Mouse (Mus musculus) MEL (cell line): Measurements from ENCODE around the gene Zfp108. TPM values are rescaled to one million over a fixed set of nuclear protein-coding genes. Genes with fewer than 3 reads are reported as not detected.
"Not testable (repeated sequence)": the region's sequence is repeated elsewhere in the genome, so short reads cannot be mapped to it uniquely, and the experiment has no call there.

Experiments
- DNase-seq: peaks from one replicate; pipeline ENCODE4 v3.0.0; 2011; ENCODE audit warnings: low read depth, low spot score
- H3K27ac ChIP-seq: 2 replicates; pipeline ENCODE4 v1.5.1; 2012; ENCODE audit warnings: low read depth, mild to moderate bottlenecking, control low read depth, low read length, moderate library complexity; ENCODE audit not compliant: control insufficient read depth
- H3K27me3 ChIP-seq, 2 experiments: fragments of 150-350 bp in 1 of 2; sonication (generic) in 1 of 2; 2 replicates each; pipeline ENCODE4 v1.6.1; 2012; ENCODE audit warnings: low read length in 2 of 2, mild to moderate bottlenecking in 2 of 2, improper control_type of control experiment in 1 of 2, moderate library complexity in 1 of 2; ENCODE audit not compliant: insufficient read depth in 2 of 2, control insufficient read depth in 1 of 2
- H3K36me3 ChIP-seq, 2 experiments: 2 replicates each; pipeline ENCODE4 v1.6.1; 2012 to 2014; ENCODE audit warnings: low read length in 2 of 2, improper control_type of control experiment in 1 of 2, inconsistent platforms in 1 of 2, mild to moderate bottlenecking in 1 of 2; ENCODE audit not compliant: insufficient read depth in 2 of 2, control insufficient read depth in 1 of 2
- H3K4me1 ChIP-seq, 2 experiments: fragments of 150-350 bp in 1 of 2; sonication (generic) in 1 of 2; 2 replicates each; pipeline ENCODE4 v1.6.1; 2012; ENCODE audit warnings: low read length in 2 of 2, improper control_type of control experiment in 1 of 2, mild to moderate bottlenecking in 1 of 2; ENCODE audit not compliant: insufficient read depth in 2 of 2, control insufficient read depth in 1 of 2
- H3K4me3 ChIP-seq, 2 experiments: fragments of 150-350 bp in 1 of 2; sonication (generic) in 1 of 2; 2 replicates each; pipeline ENCODE4 v1.5.1; 2012; ENCODE audit warnings: low read depth in 2 of 2, low read length in 2 of 2, mild to moderate bottlenecking in 2 of 2, moderate library complexity in 2 of 2, control low read depth in 1 of 2, improper control_type of control experiment in 1 of 2; ENCODE audit not compliant: control insufficient read depth in 1 of 2, insufficient read depth in 1 of 2
- H3K79me2 ChIP-seq: 2 replicates; pipeline ENCODE4 v1.6.1; 2012; ENCODE audit warnings: mild to moderate bottlenecking, low read length, moderate library complexity; ENCODE audit not compliant: control insufficient read depth, poor library complexity, insufficient read depth
- H3K9ac ChIP-seq: 2 replicates; pipeline ENCODE4 v1.6.1; 2012; ENCODE audit warnings: low read depth, mild to moderate bottlenecking, control low read depth, low read length, moderate library complexity; ENCODE audit not compliant: control insufficient read depth, poor library complexity, severe bottlenecking
- H3K9me3 ChIP-seq: fragments of 150-350 bp; sonication (generic); replicated peaks from 2 replicates; pipeline ENCODE4 v1.6.1; 2012; ENCODE audit warnings: mild to moderate bottlenecking, low read length, improper control_type of control experiment, moderate library complexity; ENCODE audit not compliant: insufficient read depth
- E2F4 ChIP-seq: IDR thresholded peaks from 2 replicates; pipeline ENCODE4 v1.6.1; 2011; ENCODE audit warnings: low read depth, low read length, improper control_type of control experiment, borderline replicate concordance
- JUND ChIP-seq: IDR thresholded peaks from 2 replicates; pipeline ENCODE4 v1.6.1; 2011; ENCODE audit warnings: low read depth, mild to moderate bottlenecking, improper control_type of control experiment, low read length
- MAFK ChIP-seq: IDR thresholded peaks from 2 replicates; pipeline ENCODE4 v1.6.1; 2011; ENCODE audit warnings: low read depth, mild to moderate bottlenecking, low read length, improper control_type of control experiment, borderline replicate concordance
- MAZ ChIP-seq: IDR thresholded peaks from 2 replicates; pipeline ENCODE4 v1.6.1; 2012; ENCODE audit warnings: low read depth, mild to moderate bottlenecking, inconsistent platforms, low read length, improper control_type of control experiment
- MEF2A ChIP-seq: IDR thresholded peaks from 2 replicates; pipeline ENCODE4 v1.6.1; 2014; ENCODE audit warnings: low read depth, mild to moderate bottlenecking, inconsistent platforms, low read length, improper control_type of control experiment; ENCODE audit not compliant: poor library complexity, insufficient replicate concordance, severe bottlenecking; ENCODE audit errors: extremely low read depth
- MXI1 ChIP-seq: IDR thresholded peaks from 2 replicates; pipeline ENCODE4 v1.6.1; 2011; ENCODE audit warnings: mild to moderate bottlenecking, low read depth, low read length, improper control_type of control experiment
- MYB ChIP-seq: IDR thresholded peaks from 2 replicates; pipeline ENCODE4 v1.6.1; 2011; ENCODE audit warnings: mild to moderate bottlenecking, low read depth, low read length, improper control_type of control experiment
- POLR2AphosphoS2 ChIP-seq: IDR thresholded peaks from 2 replicates; pipeline ENCODE4 v1.6.1; 2011; ENCODE audit warnings: low read length, improper control_type of control experiment
- RCOR1 ChIP-seq: IDR thresholded peaks from 2 replicates; pipeline ENCODE4 v1.6.1; 2012; ENCODE audit warnings: low read depth, mild to moderate bottlenecking, inconsistent platforms, low read length, improper control_type of control experiment
- SIN3A ChIP-seq: IDR thresholded peaks from 2 replicates; pipeline ENCODE4 v1.6.1; 2012; ENCODE audit warnings: low read length, improper control_type of control experiment, inconsistent platforms
- TCF12 ChIP-seq: IDR thresholded peaks from 2 replicates; pipeline ENCODE4 v1.6.1; 2014; ENCODE audit warnings: low read depth, mild to moderate bottlenecking, inconsistent platforms, low read length, improper control_type of control experiment, moderate library complexity
- UBTF ChIP-seq: IDR thresholded peaks from 2 replicates; pipeline ENCODE4 v1.6.1; 2012; ENCODE audit warnings: low read depth, mild to moderate bottlenecking, inconsistent platforms, low read length, improper control_type of control experiment, moderate library complexity, borderline replicate concordance; ENCODE audit not compliant: insufficient read depth
- USF2 ChIP-seq, 2 experiments: IDR thresholded peaks; 2 replicates each; pipeline ENCODE4 v1.6.1; 2011 to 2012; ENCODE audit warnings: improper control_type of control experiment in 2 of 2, low read length in 2 of 2, borderline replicate concordance in 1 of 2, inconsistent platforms in 1 of 2, low read depth in 1 of 2, mild to moderate bottlenecking in 1 of 2; ENCODE audit not compliant: insufficient read depth in 1 of 2
- polyA plus RNA-seq, 2 experiments: library from polyadenylated mRNA; stranded (reverse) in 1 of 2; unstranded in 1 of 2; fragments of >175 nt in 1 of 2; fragments of >200 nt in 1 of 2; gene quantifications; 2 replicates each; pipeline versions ENCODE4 v1.2.1 to v1.2.4; 2012; ENCODE audit warnings: low replicate concordance in 2 of 2, low read depth in 1 of 2; ENCODE audit not compliant: insufficient read length in 2 of 2, insufficient read depth in 1 of 2, missing spikeins in 1 of 2
- total RNA-seq: library from RNA; depleted of rRNA; stranded (reverse); fragments of 300-350 nt; gene quantifications from 2 replicates; pipeline ENCODE4 v1.2.3, GENCODE M21; 2012

The Zfp108 gene
- total and polyA plus RNA-seq, 3 experiments, result not detected

GRCm38 (mm10) chr7:24271191-24271590, 16.6 kb downstream of the Zfp108 start:
- Histone ChIP-seq H3K9ac (no peak overlapping the region), H3K9me3 (no peaks in the 10 kb centered on the region), H3K4me3 (no peak overlapping the region), H3K27ac (no peak overlapping the region), H3K4me1 (no peaks in the 10 kb centered on the region), H3K27me3 (no peaks in the 10 kb centered on the region; a peak in 1 of 4 replicates), H3K36me3 (no peaks in the 10 kb centered on the region), H3K79me2 (no peaks in the 10 kb centered on the region)
- no peak for TF ChIP-seq USF2 (IDR thresholded peaks at IDR 0.05; ENCODE audit: borderline replicate concordance in 1 of 2, insufficient read depth in 1 of 2, low read depth in 1 of 2, low read length in 2 of 2)
- no peak for TF ChIP-seq E2F4
- no peak for TF ChIP-seq JUND
- no peak for TF ChIP-seq MAFK
- TF ChIP-seq SIN3A, result no peak
- TF ChIP-seq MYB, result no peak
- TF ChIP-seq POLR2AphosphoS2, result no peak
- TF ChIP-seq RCOR1, result no peak
- TF ChIP-seq UBTF, result no peak
- DNase-seq, result no peak

DNA sequence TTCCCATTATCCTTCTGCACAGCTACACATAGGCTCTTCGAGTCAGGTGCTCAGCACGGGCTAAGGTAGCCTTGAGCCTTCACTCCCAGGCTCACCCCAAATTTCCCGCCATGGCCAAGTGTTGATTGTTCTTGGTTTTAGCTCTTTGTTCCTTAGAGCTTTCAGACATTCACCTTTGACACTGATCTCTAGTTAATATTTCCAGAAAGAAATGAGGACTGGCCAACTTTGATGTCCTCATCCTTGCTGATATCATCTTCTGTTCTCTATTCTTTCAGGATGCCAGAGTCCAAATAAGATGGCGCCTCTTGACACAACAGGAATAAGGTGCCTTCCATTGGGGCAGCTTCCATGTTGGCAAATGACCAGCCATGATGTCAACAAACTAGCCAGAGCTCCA, 19.9 kb downstream of the Zfp108 start:
- Histone ChIP-seq H3K36me3 (no peaks in the 10 kb centered on the region), H3K9ac (no peak overlapping the region), H3K4me1 (no peaks in the 10 kb centered on the region), H3K79me2 (no peaks in the 10 kb centered on the region), H3K9me3 (no peaks in the 10 kb centered on the region), H3K4me3 (no peak overlapping the region), H3K27ac (no peak overlapping the region), H3K27me3 (no peaks in the 10 kb centered on the region)
- no peak for DNase-seq
- TF ChIP-seq TCF12, result no peak
- no peak for TF ChIP-seq MEF2A
- no peak for TF ChIP-seq MXI1
- no peak for TF ChIP-seq MAZ

- H3K79me2 ChIP-seq, H3K4me3 ChIP-seq, H3K36me3 ChIP-seq, H3K27ac ChIP-seq, DNase-seq, H3K27me3 ChIP-seq, H3K9me3 ChIP-seq, H3K9ac ChIP-seq, H3K4me1 ChIP-seq: not testable (repeated sequence)
These were observed 24.2 kb downstream of the Zfp108 start for GRCm38 (mm10) chr7:24278771-24279170.
